Mouse (Mus musculus): ENCODE results near the gene Miga1. TPM values are rescaled to one million over a fixed set of nuclear protein-coding genes. Genes with fewer than 3 reads are reported as not detected.
A peak's percentile ranks its signal among the peaks of the same experiment; 100 is the strongest.

Gene Miga1
- total RNA-seq, 1 experiment, result 28.7 TPM

DNA sequence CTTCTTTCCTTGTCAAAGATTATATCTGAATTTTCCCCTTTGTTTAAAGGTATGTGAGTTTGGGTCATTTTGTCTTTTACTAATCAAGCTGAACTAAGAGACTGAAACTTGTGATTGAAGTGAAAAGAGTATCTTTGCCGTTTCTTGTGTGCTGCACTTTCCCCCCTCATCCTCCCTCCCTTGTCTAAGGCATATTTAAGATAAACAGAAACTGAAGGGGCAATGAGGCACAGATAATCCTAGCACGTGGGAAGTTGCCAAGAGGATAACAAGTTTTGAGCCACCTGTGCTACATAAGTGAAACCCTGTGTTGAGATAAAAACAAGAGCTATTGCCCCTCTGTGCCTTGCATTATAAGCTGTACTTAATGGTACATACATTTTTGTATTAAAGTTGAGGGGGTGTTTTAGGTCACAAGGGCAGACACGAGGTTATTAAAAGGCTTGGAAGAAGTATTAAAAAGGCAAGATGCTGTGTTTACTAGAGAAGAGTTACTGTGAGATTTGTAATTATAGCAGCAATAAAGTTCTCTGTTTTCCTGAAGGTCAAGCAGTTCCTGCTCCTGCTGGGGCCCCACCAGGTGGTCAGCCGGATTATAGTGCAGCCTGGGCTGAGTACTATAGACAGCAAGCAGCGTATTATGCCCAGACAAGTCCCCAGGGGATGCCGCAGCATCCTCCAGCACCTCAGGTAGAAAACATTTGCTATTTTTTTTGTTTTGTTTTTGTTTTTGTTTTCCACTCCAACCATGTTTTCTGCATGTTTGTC is 108.7 kb downstream of the Miga1 start:
- no peak for TF ChIP-seq MAFK (IDR thresholded peaks at IDR 0.05; ENCODE audit: insufficient read depth, low read depth, low read length)
- TF ChIP-seq ZNF384 (IDR thresholded peaks at IDR 0.05; ENCODE audit: low read depth, low read length), result no peak
- no peak for TF ChIP-seq HCFC1 (IDR thresholded peaks at IDR 0.05; ENCODE audit: borderline replicate concordance, insufficient read depth, low read length)
- no peak for TF ChIP-seq CHD2 (IDR thresholded peaks at IDR 0.05; ENCODE audit: low read depth, low read length)
- no peak for TF ChIP-seq ZC3H11A (IDR thresholded peaks at IDR 0.05; ENCODE audit: borderline replicate concordance, low read depth, low read length)
- peak; percentile 56 for DNase-seq (ENCODE audit: low read depth, low spot score)
- peaks cover 0 to 13% of the 10 kb centered on the region in 2 experiments; a peak in 1 of 4 replicates for H3K4me1 ChIP-seq (ENCODE audit: control insufficient read depth in 2 of 2, insufficient read depth in 2 of 2, low read length in 2 of 2, poor library complexity in 1 of 2)
- H3K4me3 ChIP-seq (ENCODE audit: insufficient read depth in 1 of 2, low read depth in 1 of 2, low read length in 2 of 2, poor library complexity in 1 of 2, severe bottlenecking in 1 of 2), result no peak overlapping the region
- H3K36me3 ChIP-seq (ENCODE audit: control insufficient read depth, insufficient read depth, low read length, poor library complexity, severe bottlenecking), result peaks cover 14% of the 10 kb centered on the region
- H3K9me3 ChIP-seq (ENCODE audit: control insufficient read depth, insufficient read depth, low read depth, low read length), result no peaks in the 10 kb centered on the region
- no peak overlapping the region for H3K9ac ChIP-seq (ENCODE audit: insufficient read depth, low read depth, low read length, poor library complexity, severe bottlenecking)
- H3K27ac ChIP-seq (ENCODE audit: insufficient read depth, low read depth, low read length, poor library complexity, severe bottlenecking), result no peak overlapping the region; the same call in 1 of the 2 replicates
- in situ Hi-C loops (cut with MboI; ENCODE audit: low sequenced_read_pairs in 2 of 2, unreplicated experiment in 2 of 2), result no loop called here

- Histone ChIP-seq H3K9me3 (ENCODE audit: control insufficient read depth, insufficient read depth, low read depth, low read length) (no peaks in the 10 kb centered on the region), H3K9ac (ENCODE audit: insufficient read depth, low read depth, low read length, poor library complexity, severe bottlenecking) (no peak overlapping the region), H3K4me3 (ENCODE audit: insufficient read depth in 1 of 2, low read depth in 1 of 2, low read length in 2 of 2, poor library complexity in 1 of 2, severe bottlenecking in 1 of 2) (no peak overlapping the region), H3K36me3 (ENCODE audit: control insufficient read depth, insufficient read depth, low read length, poor library complexity, severe bottlenecking) (peaks cover 23% of the 10 kb centered on the region), H3K4me1 (ENCODE audit: control insufficient read depth in 2 of 2, insufficient read depth in 2 of 2, low read length in 2 of 2, poor library complexity in 1 of 2) (peaks cover 0 to 13% of the 10 kb centered on the region in 2 experiments; a peak in 1 of 4 replicates), H3K27ac (ENCODE audit: insufficient read depth, low read depth, low read length, poor library complexity, severe bottlenecking) (no peak overlapping the region)
- in situ Hi-C loops (cut with MboI; ENCODE audit: low sequenced_read_pairs in 2 of 2, unreplicated experiment in 2 of 2), result no loop called here
- DNase-seq (ENCODE audit: low read depth, low spot score), result no peak
- TF ChIP-seq MAFK (IDR thresholded peaks at IDR 0.05; ENCODE audit: insufficient read depth, low read depth, low read length), result no peak
- no peak for TF ChIP-seq HCFC1 (IDR thresholded peaks at IDR 0.05; ENCODE audit: borderline replicate concordance, insufficient read depth, low read length)
- TF ChIP-seq ZNF384 (IDR thresholded peaks at IDR 0.05; ENCODE audit: low read depth, low read length), result no peak
- TF ChIP-seq CHD2 (IDR thresholded peaks at IDR 0.05; ENCODE audit: low read depth, low read length), result no peak
- TF ChIP-seq ZC3H11A (IDR thresholded peaks at IDR 0.05; ENCODE audit: borderline replicate concordance, low read depth, low read length), result no peak
Measured at GRCm38 (mm10) chr3:152229271-152229670, 110.9 kb downstream of the Miga1 start.

GRCm38 (mm10) chr3:152228843-152229242 is 111.4 kb downstream of the Miga1 start:
- peaks cover 25% of the 10 kb centered on the region for H3K36me3 ChIP-seq (ENCODE audit: control insufficient read depth, insufficient read depth, low read length, poor library complexity, severe bottlenecking)
- in situ Hi-C loops (cut with MboI; ENCODE audit: low sequenced_read_pairs in 2 of 2, unreplicated experiment in 2 of 2), result no loop called here
- H3K27ac ChIP-seq (ENCODE audit: insufficient read depth, low read depth, low read length, poor library complexity, severe bottlenecking), result no peak overlapping the region

DNA sequence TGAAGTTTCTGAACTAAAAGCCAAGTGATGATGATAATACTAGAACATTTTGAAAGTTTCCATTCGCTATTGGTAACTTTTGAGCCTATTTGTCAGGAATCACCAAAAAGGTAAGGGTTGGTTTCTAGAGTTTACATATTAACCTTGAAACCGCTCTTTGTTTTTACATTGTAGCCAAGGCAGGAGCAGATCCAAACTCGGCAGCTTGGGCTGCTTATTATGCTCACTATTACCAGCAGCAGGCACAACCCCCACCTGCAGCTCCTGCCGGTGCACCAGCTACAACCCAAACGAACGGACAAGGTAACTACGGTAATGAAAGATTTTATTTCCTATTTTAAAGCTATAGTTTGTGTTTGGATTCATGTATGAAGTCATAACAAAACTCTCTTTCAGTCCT is 114.3 kb downstream of the Miga1 start:
- no peaks in the 10 kb centered on the region for H3K9me3 ChIP-seq (ENCODE audit: control insufficient read depth, insufficient read depth, low read depth, low read length)
- peaks cover 39% of the 10 kb centered on the region for H3K36me3 ChIP-seq (ENCODE audit: control insufficient read depth, insufficient read depth, low read length, poor library complexity, severe bottlenecking)
- H3K9ac ChIP-seq (ENCODE audit: insufficient read depth, low read depth, low read length, poor library complexity, severe bottlenecking), result no peak overlapping the region
- DNase-seq (ENCODE audit: low read depth, low spot score), result no peak
- H3K4me3 ChIP-seq (ENCODE audit: insufficient read depth in 1 of 2, low read depth in 1 of 2, low read length in 2 of 2, poor library complexity in 1 of 2, severe bottlenecking in 1 of 2), result no peak overlapping the region
- H3K27ac ChIP-seq (ENCODE audit: insufficient read depth, low read depth, low read length, poor library complexity, severe bottlenecking), result no peak overlapping the region
- H3K4me1 ChIP-seq (ENCODE audit: control insufficient read depth in 2 of 2, insufficient read depth in 2 of 2, low read length in 2 of 2, poor library complexity in 1 of 2), result 0 out of 4 replicates have a peak, but pooled peaks cover 0 to 2% of the 10 kb centered on the region in 2 experiments
- TF ChIP-seq HCFC1 (IDR thresholded peaks at IDR 0.05; ENCODE audit: borderline replicate concordance, insufficient read depth, low read length) (no peak), ZC3H11A (IDR thresholded peaks at IDR 0.05; ENCODE audit: borderline replicate concordance, low read depth, low read length) (no peak), ZNF384 (IDR thresholded peaks at IDR 0.05; ENCODE audit: low read depth, low read length) (no peak), MAFK (IDR thresholded peaks at IDR 0.05; ENCODE audit: insufficient read depth, low read depth, low read length) (no peak), CHD2 (IDR thresholded peaks at IDR 0.05; ENCODE audit: low read depth, low read length) (no peak)
- in situ Hi-C loops (cut with MboI; ENCODE audit: low sequenced_read_pairs in 2 of 2, unreplicated experiment in 2 of 2), result no loop called here

More at GRCm38 (mm10) chr3:152228843-152229242, 111.4 kb downstream of the Miga1 start:
- Histone ChIP-seq H3K9ac (ENCODE audit: insufficient read depth, low read depth, low read length, poor library complexity, severe bottlenecking) (no peak overlapping the region), H3K9me3 (ENCODE audit: control insufficient read depth, insufficient read depth, low read depth, low read length) (no peaks in the 10 kb centered on the region), H3K4me1 (ENCODE audit: control insufficient read depth in 2 of 2, insufficient read depth in 2 of 2, low read length in 2 of 2, poor library complexity in 1 of 2) (peaks cover 0 to 13% of the 10 kb centered on the region in 2 experiments; a peak in 1 of 4 replicates), H3K4me3 (ENCODE audit: insufficient read depth in 1 of 2, low read depth in 1 of 2, low read length in 2 of 2, poor library complexity in 1 of 2, severe bottlenecking in 1 of 2) (no peak overlapping the region)
- no peak for DNase-seq (ENCODE audit: low read depth, low spot score)
- TF ChIP-seq HCFC1 (IDR thresholded peaks at IDR 0.05; ENCODE audit: borderline replicate concordance, insufficient read depth, low read length), result no peak
- TF ChIP-seq ZNF384 (IDR thresholded peaks at IDR 0.05; ENCODE audit: low read depth, low read length), result no peak
- TF ChIP-seq CHD2 (IDR thresholded peaks at IDR 0.05; ENCODE audit: low read depth, low read length), result no peak
- TF ChIP-seq ZC3H11A (IDR thresholded peaks at IDR 0.05; ENCODE audit: borderline replicate concordance, low read depth, low read length), result no peak
- no peak for TF ChIP-seq MAFK (IDR thresholded peaks at IDR 0.05; ENCODE audit: insufficient read depth, low read depth, low read length)

All from ES-E14 (cell line).